Mouse (Mus musculus) embryonic facial prominence, embryonic 14.5 days (tissue): ENCODE data around the gene Yrdc. TPM values are rescaled to one million over a fixed set of nuclear protein-coding genes. Genes with fewer than 3 reads are reported as not detected.

Experiments used
- ATAC-seq: fragments of 200-750 bp; cut with Nextera tagmentation; 2 replicates; pipeline ENCODE4 v1.8.0; 2017; ENCODE audit warnings: low read depth, moderate number of reproducible peaks, moderate TSS enrichment
- DNase-seq: peaks from one replicate; pipeline ENCODE4 v3.0.0-alpha.2; 2015; ENCODE audit warnings: low spot score
- H3K27ac ChIP-seq: fragments of 300-500 bp; sonication (generic); replicated peaks from 2 replicates; pipeline ENCODE4 v1.5.1; 2014; ENCODE audit warnings: low read depth, mild to moderate bottlenecking, low read length, moderate library complexity
- H3K27me3 ChIP-seq: fragments of 300-500 bp; sonication (generic); replicated peaks from 2 replicates; pipeline ENCODE4 v1.6.1; 2014; ENCODE audit warnings: low read length; ENCODE audit not compliant: control insufficient read depth, insufficient read depth
- H3K36me3 ChIP-seq: fragments of 300-500 bp; sonication (generic); 2 replicates; pipeline ENCODE4 v1.6.1; 2014; ENCODE audit warnings: low read length, mixed read lengths; ENCODE audit not compliant: control insufficient read depth, insufficient read depth
- H3K4me1 ChIP-seq: fragments of 300-500 bp; sonication (generic); 2 replicates; pipeline ENCODE4 v1.6.1; 2014; ENCODE audit warnings: antibody characterized with exemption, low read length; ENCODE audit not compliant: control insufficient read depth, insufficient read depth
- H3K4me2 ChIP-seq: fragments of 300-500 bp; sonication (generic); 2 replicates; pipeline ENCODE4 v1.6.1; 2014; ENCODE audit warnings: low read depth, mild to moderate bottlenecking, low read length, moderate library complexity, mixed read lengths
- H3K4me3 ChIP-seq: fragments of 300-500 bp; sonication (generic); 2 replicates; pipeline ENCODE4 v1.5.1; 2014; ENCODE audit warnings: low read depth, mild to moderate bottlenecking, low read length
- H3K9ac ChIP-seq: fragments of 300-500 bp; sonication (generic); 2 replicates; pipeline ENCODE4 v1.6.1; 2014; ENCODE audit warnings: low read depth, mild to moderate bottlenecking, low read length, moderate library complexity, mixed read lengths
- H3K9me3 ChIP-seq: fragments of 300-500 bp; sonication (generic); 2 replicates; pipeline ENCODE4 v1.6.1; 2016; ENCODE audit warnings: low read length; ENCODE audit not compliant: control insufficient read depth
- WGBS: fragments of 180-500 bp; shearing (Covaris S2); extraction: QIAGEN DNeasy Blood & Tissue Kit; methylation state at CpG from one replicate; pipeline ENCODE4 v1.1.7; 2014; 5-methylcytosine and 5-hydroxymethylcytosine counted together
- polyA plus RNA-seq: library from polyadenylated mRNA; unstranded; fragments of >200 nt; fragmentation: Nextera tagmentation; extraction: Ambion mirVana; gene quantifications from 2 replicates; pipeline ENCODE4 v1.2.1, GENCODE M21; 2014

Yrdc gene
- polyA plus RNA-seq, 1 experiment from 2014 or later, result 40.6 TPM

DNA sequence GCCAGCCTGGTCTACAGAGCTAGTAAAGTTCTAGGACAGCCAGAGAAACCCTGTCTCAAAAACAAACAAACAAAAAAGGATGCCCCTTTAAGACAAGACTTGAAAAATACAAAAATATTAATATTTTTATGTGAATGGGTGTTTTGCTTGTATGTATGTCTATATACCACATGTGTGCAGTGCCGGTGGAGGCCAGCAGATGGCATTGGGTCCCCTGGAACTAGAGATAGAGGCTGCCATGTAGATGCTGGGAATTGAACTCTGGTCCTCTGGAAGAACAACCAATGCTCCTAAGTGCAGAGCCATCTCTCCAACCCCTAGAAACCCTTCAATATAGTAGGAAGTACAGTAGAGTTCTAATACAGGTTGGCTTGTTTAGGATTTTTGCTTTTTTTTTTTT, 9.5 kb upstream of the Yrdc start:
- Histone ChIP-seq H3K36me3 (peaks cover 69% of the 10 kb centered on the region), H3K9me3 (no peaks in the 10 kb centered on the region), H3K4me2 (no peak overlapping the region), H3K27me3 (no peaks in the 10 kb centered on the region), H3K4me1 (no peaks in the 10 kb centered on the region), H3K9ac (no peak overlapping the region), H3K27ac (no peak overlapping the region), H3K4me3 (no peak overlapping the region)
- ATAC-seq (no peak), DNase-seq (no peak)
- WGBS, result 90% methylated on average over 1 of the region's 1 CpGs

GRCm38 (mm10) chr4:124843493-124843892, 7.0 kb upstream of the Yrdc start:
- H3K9me3 ChIP-seq, result no peaks in the 10 kb centered on the region
- H3K27ac ChIP-seq, result no peak overlapping the region
- ATAC-seq (peak; percentile 62; the same call in 1 of the 2 replicates), DNase-seq (no peak)
- H3K27me3 ChIP-seq, result no peaks in the 10 kb centered on the region
- H3K4me1 ChIP-seq, result no peaks in the 10 kb centered on the region
- no peak overlapping the region for H3K9ac ChIP-seq
- no peak overlapping the region for H3K4me2 ChIP-seq
- 62% methylated on average over 11 of the region's 11 CpGs for WGBS
- peaks cover 62% of the 10 kb centered on the region for H3K36me3 ChIP-seq
- no peak overlapping the region for H3K4me3 ChIP-seq

GRCm38 (mm10) chr4:124847573-124847972, 2.9 kb upstream of the Yrdc start:
- Histone ChIP-seq H3K4me1 (peaks cover 15% of the 10 kb centered on the region), H3K4me3 (no peak overlapping the region), H3K4me2 (no peak overlapping the region), H3K27ac (no peak overlapping the region), H3K9ac (no peak overlapping the region), H3K36me3 (peaks cover 37% of the 10 kb centered on the region), H3K9me3 (no peaks in the 10 kb centered on the region), H3K27me3 (no peaks in the 10 kb centered on the region)
- ATAC-seq, result no peak
- DNase-seq, result peak; percentile 76
- WGBS, result 9% methylated on average over 8 of the region's 8 CpGs

- peak; percentile 20 for ATAC-seq
- Histone ChIP-seq H3K27me3 (no peaks in the 10 kb centered on the region), H3K36me3 (peaks cover 40% of the 10 kb centered on the region), H3K9me3 (no peaks in the 10 kb centered on the region), H3K4me1 (peaks cover 15% of the 10 kb centered on the region), H3K4me3 (peak overlapping the region; percentile 94), H3K4me2 (peak overlapping the region; percentile 76), H3K27ac (peak overlapping the region; percentile 94), H3K9ac (peak overlapping the region; percentile 91)
- DNase-seq, result peak; percentile 76
- 0% methylated on average over 22 of the region's 24 CpGs for WGBS
Measured at GRCm38 (mm10) chr4:124849631-124850260, 733 bp upstream of the Yrdc start.

GRCm38 (mm10) chr4:124850933-124851658, 617 bp downstream of the Yrdc start, which contains the start of gene 1110065P20Rik:
TSS of gene 1110065P20Rik (minus strand) at chr4:124851196.
- ATAC-seq (peak; percentile 45), DNase-seq (peak; percentile 76)
- Histone ChIP-seq H3K27ac (peak within 1 kb of the TSS; percentile 94), H3K4me3 (peak within 1 kb of the TSS; percentile 94), H3K36me3 (peaks cover 40% of the 10 kb centered on the region), H3K9me3 (no peaks in the 10 kb centered on the region), H3K4me1 (peaks cover 15% of the 10 kb centered on the region), H3K9ac (peak within 1 kb of the TSS; percentile 91), H3K4me2 (peak within 1 kb of the TSS; percentile 76), H3K27me3 (no peaks in the 10 kb centered on the region)
- 2% methylated on average over 25 of the region's 75 CpGs for WGBS

GRCm38 (mm10) chr4:124856294-124856693, 5.8 kb downstream of the Yrdc start:
- no peaks in the 10 kb centered on the region for H3K9me3 ChIP-seq
- 97% methylated on average over 8 of the region's 8 CpGs for WGBS
- DNase-seq, result no peak
- peaks cover 9% of the 10 kb centered on the region for H3K4me1 ChIP-seq
- no peak overlapping the region for H3K4me3 ChIP-seq
- peaks cover 9% of the 10 kb centered on the region for H3K27me3 ChIP-seq
- H3K4me2 ChIP-seq, result no peak overlapping the region
- H3K36me3 ChIP-seq, result peaks cover 45% of the 10 kb centered on the region
- no peak overlapping the region for H3K9ac ChIP-seq
- H3K27ac ChIP-seq, result no peak overlapping the region
- ATAC-seq, result no peak

- H3K4me3 ChIP-seq, result no peak overlapping the region
- no peaks in the 10 kb centered on the region for H3K9me3 ChIP-seq
- no peak overlapping the region for H3K9ac ChIP-seq
- H3K27ac ChIP-seq, result no peak overlapping the region
- H3K36me3 ChIP-seq, result peaks cover 35% of the 10 kb centered on the region
- ATAC-seq (no peak), DNase-seq (no peak)
- 60% methylated on average over 5 of the region's 5 CpGs for WGBS
- no peak overlapping the region for H3K4me2 ChIP-seq
- H3K4me1 ChIP-seq, result no peaks in the 10 kb centered on the region
- peaks cover 25% of the 10 kb centered on the region for H3K27me3 ChIP-seq
Measured at GRCm38 (mm10) chr4:124858370-124858769, 7.9 kb downstream of the Yrdc start.

GRCm38 (mm10) chr4:124860446-124860845, 10.0 kb downstream of the Yrdc start:
- Histone ChIP-seq H3K27me3 (peaks cover 26% of the 10 kb centered on the region), H3K4me2 (no peak overlapping the region), H3K27ac (no peak overlapping the region), H3K9me3 (no peaks in the 10 kb centered on the region), H3K4me3 (no peak overlapping the region), H3K9ac (no peak overlapping the region), H3K4me1 (no peaks in the 10 kb centered on the region), H3K36me3 (peaks cover 17% of the 10 kb centered on the region; the same call in 1 of the 2 replicates)
- WGBS, result 10% methylated on average over 7 of the region's 7 CpGs
- no peak for ATAC-seq
- DNase-seq, result peak; percentile 74
